Mouse (Mus musculus): ENCODE results near the gene Fam20a.

DNA sequence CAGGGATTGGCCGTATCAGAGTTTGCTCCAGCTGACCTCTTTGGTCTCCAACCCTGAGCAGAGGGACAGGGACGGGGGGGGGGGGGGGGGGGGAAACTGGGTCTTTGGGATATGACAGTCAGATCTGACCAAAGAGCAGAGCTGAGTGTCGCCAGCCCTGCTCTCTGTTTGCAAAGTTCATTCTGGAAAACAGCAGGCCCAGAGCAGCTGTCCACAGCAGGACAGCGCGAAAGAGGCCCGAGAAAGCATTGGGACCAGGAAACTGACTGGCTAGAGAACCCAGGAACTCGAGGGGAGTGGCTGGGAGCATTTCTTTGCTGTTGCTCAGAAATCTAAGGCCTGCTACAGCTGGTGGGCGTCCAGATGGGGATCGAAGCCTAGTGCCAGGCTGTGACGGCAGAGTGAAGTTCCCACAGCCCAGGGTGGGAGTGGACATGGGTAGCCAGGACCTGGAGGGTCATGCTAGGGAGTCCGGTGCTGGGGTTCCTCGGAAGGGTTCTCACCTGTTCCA is 1.2 kb downstream of the Fam20a start:
- no peak for TF ChIP-seq CTCF (IDR thresholded peaks at IDR 0.05; ENCODE audit: low read depth, low read length)
- no peak for TF ChIP-seq POLR2A (IDR thresholded peaks at IDR 0.05; ENCODE audit: borderline replicate concordance, low read depth, low read length)
